Mouse (Mus musculus) layer of hippocampus, adult 2 months (tissue): ENCODE measurements around the gene B4galt5. TPM values are rescaled to one million over a fixed set of nuclear protein-coding genes. Genes with fewer than 3 reads are reported as not detected.

Experiments
- DNase-seq, 2 experiments: peaks; one replicate each; pipeline ENCODE4 v3.0.0; 2022; ENCODE audit warnings: low spot score in 2 of 2
- H3K27ac ChIP-seq: fragments of 200-600 bp; 2 replicates; pipeline ENCODE4 v1.8.1; 2022
- H3K4me3 ChIP-seq: fragments of 200-600 bp; 2 replicates; pipeline ENCODE4 v1.8.1; 2022; ENCODE audit warnings: mild to moderate bottlenecking
- CTCF ChIP-seq: fragments of 200-600 bp; conservative IDR thresholded peaks from 2 replicates; pipeline ENCODE4 v1.8.1; 2022; ENCODE audit warnings: antibody characterized with exemption, mild to moderate bottlenecking, moderate library complexity
- total RNA-seq, 2 experiments: library from RNA; stranded (reverse); gene quantifications; 2 replicates each; pipeline ENCODE4 v1.2.3; 2021

B4galt5 gene
- total RNA-seq, 2 experiments from 2014 or later, result 38.1 to 43.9 TPM

DNA sequence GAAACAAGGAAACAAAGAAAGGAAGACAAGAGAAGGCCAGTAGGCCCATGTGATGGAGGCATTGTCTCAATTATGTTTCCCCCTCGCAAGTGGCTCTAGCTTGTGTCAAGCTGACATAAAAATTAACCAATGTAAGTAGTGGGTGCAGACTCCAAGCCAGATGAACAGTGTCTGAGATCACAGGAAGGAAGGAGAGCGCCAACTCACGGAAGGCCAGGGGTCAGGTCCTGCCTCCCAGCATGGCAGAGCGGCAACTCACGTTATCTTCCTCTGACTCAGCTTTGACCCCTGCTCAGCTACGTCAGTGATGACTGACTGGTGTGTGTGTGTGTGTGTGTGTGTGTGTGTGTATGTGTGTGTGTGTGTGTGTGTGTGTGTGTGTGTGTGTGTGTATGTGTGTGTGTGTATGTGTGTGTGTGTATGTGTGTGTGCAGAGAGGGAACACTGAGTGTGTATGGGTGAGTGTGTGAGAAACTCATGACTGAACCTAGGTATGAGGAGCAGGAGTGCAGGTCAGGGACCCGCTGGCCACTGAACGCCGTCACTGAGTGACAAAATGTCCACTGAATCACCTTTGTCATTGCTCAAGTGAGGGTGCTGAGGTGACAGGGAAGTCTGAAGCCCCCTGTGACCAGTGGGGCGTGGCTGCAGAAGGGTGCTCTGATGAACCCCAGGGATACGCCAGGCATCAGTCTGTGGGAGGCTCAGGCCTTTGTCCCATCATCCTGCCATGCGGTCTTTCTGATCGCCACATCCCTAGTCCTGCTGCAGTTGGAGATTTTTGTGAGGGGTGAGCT, 55.5 kb downstream of the B4galt5 start:
- no peak for TF ChIP-seq CTCF
- DNase-seq, result no peak

DNA sequence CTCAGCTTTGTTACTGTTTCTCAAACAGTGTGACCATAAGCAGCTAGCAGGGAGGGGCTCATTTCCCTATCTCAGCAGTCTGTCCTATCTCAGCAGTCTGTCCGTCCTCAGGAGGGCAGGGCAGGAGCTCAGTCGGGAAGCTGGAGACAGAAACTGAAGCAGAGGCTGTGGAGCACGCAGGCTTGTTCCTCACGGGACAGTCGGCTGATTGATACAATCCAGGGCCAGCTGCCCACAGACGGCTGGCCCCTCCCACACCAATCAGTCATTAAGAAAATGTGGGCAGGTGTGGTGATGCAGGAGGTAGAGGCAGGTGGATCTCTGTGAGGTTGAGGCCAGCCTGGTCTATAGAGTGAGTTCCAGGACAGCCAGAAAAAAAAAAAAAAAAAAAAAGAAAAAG, 56.1 kb downstream of the B4galt5 start:
- no peak overlapping the region for H3K4me3 ChIP-seq
- no peak for DNase-seq
- no peak for TF ChIP-seq CTCF
- no peak overlapping the region for H3K27ac ChIP-seq

More for the DNA sequence above, 55.5 kb downstream of the B4galt5 start:
- Histone ChIP-seq H3K4me3 (no peak overlapping the region), H3K27ac (no peak overlapping the region)

DNA sequence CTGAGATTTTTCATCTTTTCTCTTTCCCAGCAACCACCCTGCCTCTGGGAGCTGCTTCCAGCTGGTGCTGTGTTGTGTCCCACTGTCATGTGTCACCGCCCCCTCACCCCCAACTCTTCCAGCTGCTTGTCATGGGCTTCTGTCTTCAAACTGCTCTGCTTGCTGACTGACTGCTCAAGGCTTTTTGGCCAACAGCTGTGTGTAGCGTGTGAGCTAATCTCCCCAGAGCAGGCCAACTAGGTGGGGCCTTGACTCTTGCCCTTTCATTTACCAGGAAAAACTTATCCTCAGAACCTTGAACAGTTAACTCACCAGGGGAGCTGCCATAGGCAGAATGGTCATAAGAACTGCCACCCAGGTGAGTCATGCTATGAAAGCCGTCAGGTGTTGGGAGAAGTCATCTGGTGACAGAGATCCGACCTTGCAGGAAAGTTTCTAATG, 56.8 kb downstream of the B4galt5 start:
- DNase-seq, result peak in 1 of 2 experiments; percentile 6
- no peak overlapping the region for H3K4me3 ChIP-seq
- no peak overlapping the region for H3K27ac ChIP-seq
- no peak for TF ChIP-seq CTCF

DNA sequence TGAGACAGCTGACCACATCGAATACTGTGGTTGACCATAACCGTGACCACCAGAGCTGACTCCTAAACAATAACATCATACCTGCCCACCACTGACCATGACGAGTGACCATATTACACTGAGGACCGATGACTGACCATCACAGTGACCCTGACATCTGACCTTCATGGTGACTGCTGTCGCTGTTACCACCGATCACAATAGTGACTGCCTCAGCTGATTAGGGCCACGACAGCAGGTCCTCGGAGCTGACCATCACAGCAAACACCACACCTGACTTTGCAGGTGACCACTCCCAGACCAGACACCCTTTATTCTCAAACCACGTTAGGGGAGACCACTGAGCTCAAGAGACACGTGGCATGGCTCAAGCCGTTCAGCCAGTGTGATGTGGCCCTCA, 57.3 kb downstream of the B4galt5 start:
- no peak for DNase-seq
- Histone ChIP-seq H3K4me3 (no peak overlapping the region), H3K27ac (no peak overlapping the region)
- TF ChIP-seq CTCF, result no peak

DNA sequence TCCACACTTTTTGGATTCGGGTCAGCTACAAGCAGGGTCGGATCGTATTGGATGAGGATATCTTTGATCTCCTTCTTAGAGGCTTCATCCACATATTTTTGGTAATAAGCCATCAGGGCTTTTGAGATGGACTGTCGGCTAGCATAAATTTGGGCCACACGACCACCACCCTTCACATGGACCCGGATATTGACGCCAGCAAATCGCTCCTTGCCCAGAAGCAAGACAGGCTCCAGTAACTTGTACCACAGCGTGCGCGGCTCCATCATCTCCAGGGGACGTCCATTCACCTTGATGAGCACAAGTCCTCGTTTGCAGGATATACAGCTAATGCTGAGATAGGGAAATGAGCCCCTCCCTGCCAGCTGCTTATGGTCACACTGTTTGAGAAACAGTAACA, 67.5 kb downstream of the B4galt5 start:
- Histone ChIP-seq H3K27ac (no peak overlapping the region), H3K4me3 (no peak overlapping the region)
- no peak for TF ChIP-seq CTCF
- DNase-seq, result no peak

DNA sequence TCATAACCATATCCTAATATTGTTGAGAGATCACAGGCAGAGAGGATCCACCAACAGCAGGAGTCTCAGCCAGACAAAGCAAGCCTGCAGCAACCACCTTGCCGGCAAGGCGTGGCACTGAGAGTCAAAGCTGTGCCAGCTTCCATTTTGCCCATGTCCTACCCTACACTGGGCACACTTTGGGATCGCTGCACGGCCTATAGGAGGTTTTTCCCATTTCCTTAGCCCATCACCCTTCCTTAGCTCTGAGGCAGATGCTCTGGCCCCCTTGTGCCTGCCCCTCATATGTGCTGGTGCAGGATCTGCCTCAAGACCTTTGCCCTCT, 68.0 kb downstream of the B4galt5 start:
- no peak for TF ChIP-seq CTCF
- no peak overlapping the region for H3K4me3 ChIP-seq
- H3K27ac ChIP-seq, result no peak overlapping the region
- no peak for DNase-seq

DNA sequence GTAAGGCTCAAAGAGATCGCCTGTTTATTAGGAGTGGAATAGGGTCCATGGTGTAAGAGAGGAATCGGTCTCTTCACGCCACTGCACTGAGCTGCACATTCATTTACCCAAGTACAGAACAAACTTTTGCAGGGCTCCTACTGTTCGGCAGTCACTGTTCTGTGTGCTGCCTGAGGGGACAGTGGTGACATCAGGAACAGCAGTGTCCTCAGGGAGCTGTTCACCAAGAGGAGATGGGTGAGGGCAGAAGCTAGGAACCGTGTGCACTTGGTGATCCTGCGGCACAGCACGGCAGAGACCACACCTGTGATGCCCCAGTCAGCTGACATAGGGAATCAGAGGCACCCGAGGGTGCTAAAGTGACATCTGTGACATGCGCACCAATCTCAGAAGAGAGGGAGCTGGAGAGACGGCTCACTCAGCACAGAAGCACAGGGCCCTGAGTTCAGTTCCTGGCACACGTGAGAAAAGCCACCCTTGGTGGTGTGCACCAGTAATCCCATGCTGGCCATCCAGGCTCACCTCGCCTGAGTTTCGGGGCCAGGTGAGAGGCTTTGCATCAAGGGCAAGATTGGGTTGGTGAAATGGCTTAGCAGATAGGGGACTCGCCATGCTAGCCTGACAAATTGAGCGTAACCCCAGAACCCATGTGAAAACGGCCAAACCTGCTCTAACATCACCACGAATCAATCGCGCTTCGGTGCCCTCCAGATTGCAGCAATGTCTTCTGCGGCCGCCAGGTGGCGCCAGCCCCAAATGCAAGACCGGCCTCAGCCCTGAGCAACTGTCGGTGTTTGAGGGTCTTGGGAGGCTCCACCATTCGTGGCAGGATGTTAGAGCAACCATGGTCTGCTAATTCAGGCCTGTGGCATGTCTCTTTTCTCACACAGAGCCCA, 68.6 kb downstream of the B4galt5 start:
- DNase-seq, result peak; percentile 68 to 81
- Histone ChIP-seq H3K4me3 (no peak overlapping the region), H3K27ac (no peak overlapping the region)
- TF ChIP-seq CTCF, result peak; percentile 97

DNA sequence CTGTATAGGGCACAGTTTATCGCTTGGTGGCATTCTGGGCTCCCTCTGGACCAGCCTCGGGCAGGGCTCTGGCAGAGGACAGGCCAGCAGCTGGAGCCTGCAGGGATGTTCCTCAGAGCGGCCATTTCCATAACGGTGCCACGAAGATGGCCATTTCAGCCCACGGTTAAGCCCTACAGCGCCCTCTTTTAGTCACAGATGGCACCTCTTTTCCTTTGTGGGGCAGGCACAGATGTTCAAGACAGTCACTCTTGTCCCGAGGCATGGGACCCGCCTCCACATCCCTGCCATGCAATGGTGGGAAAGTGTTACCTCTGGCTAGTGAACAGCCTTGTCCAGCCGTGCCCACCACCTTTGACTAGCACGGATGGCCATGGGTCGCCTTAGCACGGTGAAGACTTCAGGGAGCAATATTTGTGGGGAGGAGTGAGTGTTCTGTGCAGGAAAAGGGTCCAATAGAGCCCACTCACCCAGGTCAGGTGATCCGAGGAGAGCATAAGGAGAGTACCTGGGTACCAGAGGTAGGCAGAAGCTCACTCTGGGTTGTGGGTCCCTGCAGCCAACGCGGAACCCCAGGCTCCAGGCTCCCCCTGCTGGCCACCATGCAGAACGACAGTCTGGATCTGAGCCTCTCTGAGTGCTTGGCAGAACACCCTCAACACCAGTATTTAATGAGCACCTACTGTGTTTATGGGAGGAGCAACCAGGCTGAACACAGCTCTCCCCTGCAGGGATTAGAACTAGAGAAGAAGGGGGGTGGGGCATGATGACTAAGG, 70.0 kb downstream of the B4galt5 start:
- Histone ChIP-seq H3K27ac (no peak overlapping the region), H3K4me3 (no peak overlapping the region)
- peak; percentile 38 to 66 for DNase-seq
- TF ChIP-seq CTCF, result peak; percentile 91

DNA sequence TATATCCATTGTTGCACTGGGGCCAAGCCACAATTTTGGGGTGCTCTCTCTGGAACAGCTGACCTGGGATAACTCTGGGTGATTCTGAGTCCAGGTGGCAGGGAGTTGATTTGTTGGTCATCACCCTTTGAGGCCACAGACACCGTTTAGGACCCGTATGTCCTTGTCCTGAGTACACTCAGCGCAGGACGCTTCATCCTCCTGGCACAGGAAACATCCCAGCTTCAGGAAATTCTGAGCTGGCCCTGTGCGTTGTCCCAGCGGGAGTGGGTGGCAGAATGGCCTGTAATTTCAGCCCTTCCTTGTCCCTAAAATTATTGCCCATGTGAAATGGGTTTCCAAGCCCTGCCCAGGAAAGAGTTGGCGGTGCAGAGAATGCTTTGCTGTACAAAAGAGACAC, 71.0 kb downstream of the B4galt5 start:
- TF ChIP-seq CTCF, result no peak
- DNase-seq, result no peak
- no peak overlapping the region for H3K4me3 ChIP-seq
- no peak overlapping the region for H3K27ac ChIP-seq

DNA sequence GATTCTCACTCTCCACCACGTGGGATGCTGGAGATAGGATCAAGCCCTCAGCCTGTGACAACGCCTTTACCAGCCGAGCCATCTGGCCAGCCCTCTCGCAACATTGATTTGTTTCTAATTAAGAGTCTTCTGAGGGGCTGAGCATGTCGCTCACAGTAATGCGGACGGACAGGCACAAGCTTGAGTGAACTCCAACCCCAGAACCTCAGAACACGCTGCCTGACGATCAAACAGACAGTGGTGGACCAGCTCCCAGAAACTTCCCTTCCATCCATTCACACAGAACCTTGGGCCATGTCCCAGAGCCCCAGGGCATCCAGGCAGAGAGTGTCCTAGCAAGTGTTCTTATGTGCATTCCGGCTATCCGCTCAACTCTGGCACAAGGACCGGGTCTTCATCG, 72.0 kb downstream of the B4galt5 start:
- Histone ChIP-seq H3K27ac (no peak overlapping the region), H3K4me3 (no peak overlapping the region)
- no peak for DNase-seq
- no peak for TF ChIP-seq CTCF

DNA sequence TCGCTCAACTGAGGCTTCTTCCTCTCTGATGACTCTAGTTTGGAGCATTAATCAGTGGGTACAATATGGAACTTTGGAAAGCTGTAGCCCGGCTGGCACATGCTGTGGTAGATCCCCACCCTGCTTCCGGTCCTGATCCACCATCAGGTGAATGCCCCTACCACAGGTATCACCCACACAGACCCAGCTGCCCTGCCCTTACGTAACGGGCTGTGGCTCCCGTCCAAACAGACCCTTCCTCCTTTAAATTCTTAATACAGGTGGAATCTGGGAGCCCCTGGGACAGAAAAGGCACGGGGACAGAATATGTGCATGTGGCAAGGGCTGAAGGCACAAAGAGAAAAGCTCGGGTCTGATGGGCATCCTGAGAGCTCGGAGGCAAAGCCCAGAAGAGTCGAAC, 73.1 kb downstream of the B4galt5 start:
- no peak overlapping the region for H3K27ac ChIP-seq
- no peak overlapping the region for H3K4me3 ChIP-seq
- no peak for DNase-seq
- no peak for TF ChIP-seq CTCF

DNA sequence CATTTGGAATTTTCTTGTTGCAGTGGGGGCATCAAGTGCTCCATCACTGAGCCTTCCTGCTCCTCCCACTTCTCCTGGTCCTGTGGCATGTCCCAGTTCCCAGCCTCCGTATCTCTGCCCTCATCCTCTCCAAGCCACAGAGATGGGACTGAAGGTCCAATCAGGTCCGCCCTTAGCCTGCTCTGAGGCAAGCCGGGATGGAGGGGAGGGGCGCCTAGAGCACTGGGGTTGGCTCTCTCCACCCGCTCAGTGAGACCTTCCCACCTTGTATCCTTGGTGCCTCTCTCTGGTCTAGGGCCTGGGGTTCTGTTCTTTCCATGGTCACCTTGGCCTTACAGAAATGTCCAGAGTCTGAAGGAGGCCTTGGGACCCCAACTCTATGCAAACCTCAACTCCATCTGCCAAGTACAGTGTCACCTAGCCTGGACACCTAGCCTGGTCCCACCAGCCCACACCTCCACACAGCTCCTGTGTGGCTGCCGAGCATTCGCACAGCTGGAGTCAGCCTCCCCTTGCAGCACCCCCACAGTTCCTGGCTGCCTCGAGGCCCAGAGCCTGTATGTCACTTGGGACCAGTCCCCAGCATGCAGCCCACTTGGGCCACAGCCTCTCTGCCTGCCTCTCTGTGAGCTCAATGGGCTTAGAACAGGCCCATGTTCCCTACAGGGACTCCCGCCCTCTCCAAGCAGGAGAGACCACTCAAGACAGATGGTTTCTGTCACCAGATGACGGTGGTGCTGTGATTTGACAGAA, 74.1 kb downstream of the B4galt5 start:
- TF ChIP-seq CTCF, result no peak
- DNase-seq, result no peak

More for the DNA sequence above, 74.1 kb downstream of the B4galt5 start:
- Histone ChIP-seq H3K4me3 (no peak overlapping the region), H3K27ac (no peak overlapping the region)
